Mouse (Mus musculus) spleen, postnatal 4 days (tissue): Measurements from ENCODE around the gene Prickle3.
"Not testable (repeated sequence)": the region's sequence is repeated elsewhere in the genome, so short reads cannot be mapped to it uniquely, and the experiment has no call there.

ENCODE experiments used
- DNase-seq, 2 experiments: peaks; one replicate each; pipeline ENCODE4 v3.0.0; 2022; ENCODE audit warnings: low spot score in 2 of 2

Gene Prickle3

DNA sequence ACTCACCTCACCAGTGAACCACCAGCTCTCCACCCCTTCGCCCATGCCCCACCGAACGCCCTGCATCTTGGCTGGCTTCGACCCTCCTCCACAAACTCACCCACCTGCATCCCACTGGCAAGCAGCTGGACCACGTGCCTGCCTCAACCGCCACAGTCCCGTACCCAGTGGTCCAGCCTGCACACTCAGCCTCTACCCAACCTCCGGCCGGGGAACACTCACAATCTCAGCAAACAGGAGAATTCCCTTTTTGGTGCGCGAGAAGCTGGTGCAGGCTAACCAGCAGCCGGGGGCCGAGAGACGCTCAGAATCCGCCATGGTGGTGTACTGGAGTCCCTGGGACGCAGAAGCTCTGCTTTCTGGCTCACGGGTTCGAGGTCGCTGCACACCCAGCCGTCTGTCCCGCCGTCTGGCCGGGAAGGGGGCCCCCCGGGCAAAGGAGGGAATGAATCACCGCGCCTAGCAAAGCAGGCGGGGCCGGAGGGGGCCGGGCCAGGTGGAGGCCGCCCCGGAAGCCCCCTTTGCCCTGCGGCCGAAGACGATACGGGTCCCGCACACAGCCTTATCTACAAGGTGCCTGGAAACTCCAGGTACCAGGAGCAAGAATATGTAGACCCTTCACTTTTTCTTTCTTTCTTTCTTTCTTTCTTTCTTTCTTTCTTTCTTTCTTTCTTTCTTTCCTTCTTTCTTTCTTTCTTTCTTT, 14.0 kb downstream of the Prickle3 start, which contains the start of gene Plp2:
Plp2 (minus strand) TSS at position 470 of the 703 bp plus-strand sequence.
- peak; percentile 38 to 72 for DNase-seq

DNA sequence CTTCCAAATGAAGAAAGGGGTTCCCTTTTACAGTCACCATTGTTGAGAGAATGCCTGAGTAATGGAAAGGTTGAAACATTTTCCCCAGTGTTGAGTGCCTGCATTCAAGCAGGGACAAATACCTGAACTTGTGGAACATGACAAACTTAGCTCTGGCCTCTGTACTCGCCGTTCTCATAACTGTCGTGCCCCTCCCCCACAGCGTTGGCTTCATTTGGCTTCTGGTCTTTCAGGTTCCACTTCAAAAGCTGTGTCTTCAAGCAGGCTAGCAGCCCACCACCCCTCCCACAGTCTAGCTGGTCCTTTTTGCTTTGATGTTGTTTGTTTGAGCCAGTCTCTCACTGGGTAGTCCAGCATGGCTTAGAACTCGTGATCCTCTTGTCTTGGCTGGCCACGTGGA, 15.7 kb downstream of the Prickle3 start:
- DNase-seq = no peak

DNA sequence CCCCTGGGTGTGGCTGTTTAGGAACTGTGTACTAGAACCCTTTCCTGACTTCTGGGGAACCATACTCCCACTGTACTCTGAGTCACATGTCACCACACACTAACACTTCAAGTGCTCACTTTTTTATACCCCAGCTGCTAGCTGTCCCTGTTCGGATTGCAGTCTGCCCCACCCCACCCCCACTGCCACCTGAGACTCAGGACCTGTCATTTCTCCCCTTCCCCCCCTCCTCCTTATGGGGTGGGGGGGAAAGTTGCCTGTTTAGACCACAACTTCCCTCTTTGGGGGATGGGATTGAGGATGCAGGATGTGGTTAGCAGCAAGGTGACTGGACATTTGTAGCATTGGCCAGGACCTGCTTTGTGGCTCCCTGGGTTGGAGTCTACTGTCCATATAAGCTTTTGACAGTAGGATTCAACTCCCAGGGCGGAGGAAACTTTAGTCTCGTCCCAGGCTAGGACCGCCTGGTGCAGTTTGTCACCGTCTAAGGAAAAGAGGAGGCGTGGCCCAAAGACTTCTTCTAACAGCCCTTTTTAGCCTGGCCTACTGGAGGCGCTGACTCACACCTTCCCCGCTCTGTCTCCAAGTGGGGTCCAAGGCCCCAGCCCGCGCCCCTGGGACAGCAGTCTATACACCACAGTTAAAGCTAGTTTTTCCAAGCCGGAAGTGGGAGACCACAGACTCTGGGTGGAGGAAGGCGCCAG, 16.7 kb downstream of the Prickle3 start:
- DNase-seq = peak; percentile 47 to 68

DNA sequence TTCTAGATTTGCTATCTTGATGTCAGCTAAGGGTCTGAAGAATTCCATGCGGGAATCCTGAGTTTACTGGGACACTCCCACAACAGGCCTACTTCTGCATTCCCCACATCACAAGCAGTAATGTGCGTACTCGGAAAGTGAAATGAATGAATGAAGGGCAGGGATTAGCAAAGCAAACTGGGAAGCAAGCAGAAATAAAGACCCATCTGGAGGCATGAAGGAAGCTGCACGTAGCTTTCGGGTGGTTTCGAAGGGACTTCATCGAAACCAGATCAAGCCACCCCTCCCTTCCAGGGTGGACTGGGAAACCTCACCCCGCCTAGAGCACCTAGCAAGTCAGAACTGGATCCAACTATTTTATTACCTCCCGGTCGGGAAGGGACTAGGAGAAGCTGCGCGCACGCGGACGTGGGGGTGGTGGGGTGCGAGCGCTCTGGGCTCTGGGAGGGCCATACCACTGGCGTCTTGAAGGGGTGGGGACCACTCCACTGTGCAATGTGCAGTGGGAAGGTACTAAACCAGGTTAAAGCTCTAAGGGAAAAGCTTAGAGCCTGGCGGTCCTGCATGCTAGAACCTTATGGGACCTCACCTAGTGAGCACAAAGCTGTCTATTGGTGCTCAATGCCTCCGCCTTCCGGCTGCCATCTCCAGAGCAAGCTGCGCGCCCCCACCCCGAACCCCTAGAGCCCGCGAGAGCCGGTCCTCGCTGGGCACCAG, 17.4 kb downstream of the Prickle3 start:
- DNase-seq = no peak

DNA sequence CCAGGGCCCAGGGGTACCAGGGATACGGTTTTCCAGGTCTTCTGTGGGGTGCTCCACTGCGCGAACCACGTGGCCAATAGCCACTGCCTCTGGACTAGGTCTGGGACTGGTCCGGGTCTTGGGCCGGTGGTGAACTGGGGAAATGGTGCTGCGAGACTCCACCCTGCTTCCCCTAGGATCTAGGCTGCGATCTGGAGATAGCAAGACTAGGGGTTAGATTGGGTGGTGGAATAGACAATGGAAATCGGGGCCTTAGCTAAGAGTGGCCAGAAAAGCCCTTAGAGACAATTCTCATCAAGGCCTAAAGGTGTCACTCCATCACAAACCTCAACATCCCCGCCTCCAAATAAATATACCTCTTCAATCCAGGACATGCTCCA, 17.9 kb downstream of the Prickle3 start:
- DNase-seq = no peak

DNA sequence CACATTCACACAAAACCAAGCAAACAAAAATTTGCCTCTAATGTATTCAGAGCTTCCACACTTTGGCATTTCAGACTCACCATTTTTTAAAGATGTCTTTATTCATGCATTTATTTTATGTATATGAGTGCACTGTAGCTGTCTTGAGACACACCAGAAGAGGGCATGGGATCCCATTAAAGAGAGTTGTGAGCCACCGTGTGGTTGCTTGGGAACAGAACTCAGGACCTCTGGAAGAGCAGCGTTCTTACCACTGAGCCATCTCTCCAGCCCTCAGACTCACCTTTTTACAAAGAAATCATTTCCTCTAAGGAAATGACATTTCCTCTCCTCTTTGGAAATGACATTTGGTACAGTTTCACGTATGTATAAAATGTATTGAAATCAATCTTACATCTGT, 21.9 kb downstream of the Prickle3 start:
- DNase-seq = no peak

DNA sequence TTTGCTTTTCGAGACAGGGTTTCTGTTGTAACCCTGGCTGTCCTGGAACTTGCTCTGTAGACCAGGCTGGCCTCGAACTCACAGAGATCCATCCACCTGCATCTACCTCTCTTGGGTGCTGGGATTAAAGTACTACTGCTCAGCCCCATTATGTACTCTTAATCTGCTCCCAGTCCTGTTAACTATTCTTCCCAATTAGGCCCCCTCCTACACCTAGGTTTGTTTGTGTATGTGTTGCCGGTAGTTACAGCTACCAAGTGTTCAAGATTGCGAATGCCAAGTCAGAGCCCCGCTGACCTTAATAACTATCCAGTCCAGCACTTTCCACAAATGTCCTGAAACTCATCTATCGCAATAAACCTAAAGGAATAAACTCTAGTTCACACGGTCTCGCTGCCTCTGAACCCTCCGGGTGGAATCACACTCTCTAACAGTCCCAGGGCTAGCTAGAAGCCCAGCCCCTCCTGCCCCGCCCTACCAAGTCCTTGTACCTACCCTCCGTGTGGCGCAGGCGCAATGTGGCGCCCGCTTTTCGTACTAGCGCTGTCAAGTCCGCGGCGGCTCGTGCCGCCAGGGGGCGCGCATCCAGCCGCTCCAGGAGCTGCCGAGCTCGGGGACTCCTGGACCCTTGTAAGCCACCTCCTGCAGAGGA, 22.5 kb downstream of the Prickle3 start:
- DNase-seq = peak; percentile 85 to 94

DNA sequence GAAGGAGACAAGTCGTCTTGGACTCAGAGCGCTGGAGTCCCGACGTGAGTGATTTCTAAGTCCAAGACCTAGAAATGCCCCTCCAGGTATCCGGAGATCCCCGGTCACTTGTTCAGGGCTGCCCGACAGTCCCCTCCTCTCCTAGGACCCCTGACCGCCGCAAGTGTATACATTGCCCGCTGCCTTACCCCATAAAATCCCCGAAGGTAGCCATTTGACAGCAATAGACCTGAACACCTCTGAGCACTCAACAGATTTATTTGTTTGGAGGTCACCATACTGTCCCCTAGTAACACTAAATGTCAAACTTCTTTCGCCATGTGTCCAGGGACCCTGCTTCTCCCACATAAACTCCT, 23.0 kb downstream of the Prickle3 start:
- no peak for DNase-seq

DNA sequence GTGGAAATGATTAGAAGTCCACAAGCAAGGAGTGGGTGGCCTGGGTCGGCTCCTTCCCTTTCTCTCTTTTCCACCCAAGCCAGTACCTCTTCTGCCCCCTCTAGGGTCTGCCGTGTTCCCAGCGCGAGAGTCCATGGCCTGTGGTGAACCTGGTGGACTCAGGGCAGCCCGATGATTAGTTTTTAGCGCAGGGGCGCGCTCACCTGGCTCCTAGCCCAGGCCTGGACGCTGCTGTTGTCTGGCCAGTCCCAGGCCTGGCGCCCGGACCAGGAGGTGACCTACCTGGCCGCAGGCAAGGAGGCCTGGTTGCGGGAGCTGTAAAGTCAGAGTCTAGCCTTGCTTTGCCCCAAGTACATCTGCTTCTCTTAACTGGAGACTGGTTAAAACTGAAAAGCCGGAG, 23.8 kb downstream of the Prickle3 start, which contains the start of gene Magix:
Magix (minus strand) TSS at position 388 of the 400 bp plus-strand sequence.
- DNase-seq = no peak

DNA sequence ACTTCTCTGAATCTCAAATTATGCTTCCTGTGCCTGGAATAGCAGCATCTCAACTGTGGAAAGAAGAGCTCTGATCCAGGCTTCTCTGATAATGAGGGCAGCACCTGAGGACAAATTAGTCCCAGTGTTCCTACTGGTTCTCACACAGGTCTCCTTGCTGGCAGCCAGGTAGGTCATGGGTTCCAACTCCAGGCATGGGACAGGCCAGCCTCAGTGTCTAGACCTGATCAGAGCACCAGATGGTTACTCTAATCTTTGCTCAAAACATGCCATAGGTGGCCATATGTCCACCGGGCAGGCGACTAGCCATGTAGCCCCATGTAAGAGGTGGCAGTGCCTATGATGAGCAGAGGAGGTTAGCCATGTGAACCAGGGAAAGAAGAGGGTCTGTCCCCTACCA, 31.3 kb downstream of the Prickle3 start:
- DNase-seq = no peak

DNA sequence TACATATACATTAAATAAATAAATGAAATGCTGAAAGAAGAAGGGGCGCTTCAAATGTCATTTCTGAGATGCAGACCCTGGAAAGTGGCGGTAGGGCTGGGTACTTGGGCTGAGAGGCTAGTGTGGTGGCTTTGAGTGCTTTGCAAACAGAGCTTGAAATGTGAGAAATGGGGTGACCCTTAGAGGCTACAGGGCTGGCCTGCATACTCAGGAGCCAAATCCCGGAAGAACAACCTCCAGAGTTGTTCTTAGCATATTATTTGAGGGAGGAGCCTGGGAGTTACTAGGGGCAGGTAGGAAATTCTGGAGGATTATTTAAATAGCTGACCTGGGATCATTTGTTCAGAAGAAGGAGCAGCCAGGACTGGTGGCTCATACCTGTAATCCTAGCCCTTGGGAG, 33.4 kb downstream of the Prickle3 start:
- no peak for DNase-seq

DNA sequence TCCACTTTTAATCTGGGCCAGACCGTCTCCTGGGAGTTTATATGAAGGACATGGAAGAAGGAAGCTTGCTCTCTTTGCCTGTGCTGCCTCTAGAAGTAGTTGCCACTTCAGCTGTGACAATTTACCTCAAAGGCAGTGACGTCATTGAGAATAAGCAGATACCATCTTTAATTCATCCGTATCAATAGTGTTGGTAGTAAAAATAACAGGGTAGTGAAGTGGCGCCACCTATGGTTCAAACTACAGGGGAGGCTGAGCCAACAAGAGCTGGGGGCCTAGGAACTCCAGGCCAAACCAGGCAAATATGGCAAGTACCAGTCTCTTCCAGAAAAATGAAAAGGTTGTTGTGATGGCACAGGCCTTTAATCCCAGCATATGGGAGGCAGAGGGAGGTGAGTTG, 35.8 kb downstream of the Prickle3 start:
- DNase-seq = peak in 1 of 2 experiments; percentile 18

DNA sequence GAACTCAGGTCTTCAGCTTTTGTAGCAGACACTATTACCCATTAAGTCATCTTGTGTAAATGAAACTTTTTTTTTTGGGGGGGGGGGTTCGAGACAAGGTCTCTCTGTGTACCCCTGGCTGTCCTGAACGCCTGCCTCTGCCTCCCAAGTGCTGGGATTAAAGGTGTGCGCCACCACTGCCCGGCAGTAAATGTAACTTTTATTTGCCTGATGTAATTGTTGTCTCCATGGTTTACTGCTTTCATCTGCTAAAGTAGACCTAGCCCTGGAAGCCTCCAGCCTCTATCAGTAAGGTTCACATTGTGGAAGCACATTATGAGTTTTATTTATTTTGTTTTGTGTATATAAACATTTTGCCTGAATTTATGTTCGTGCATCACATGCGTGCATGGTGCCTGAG, 39.5 kb downstream of the Prickle3 start:
- DNase-seq = no peak

DNA sequence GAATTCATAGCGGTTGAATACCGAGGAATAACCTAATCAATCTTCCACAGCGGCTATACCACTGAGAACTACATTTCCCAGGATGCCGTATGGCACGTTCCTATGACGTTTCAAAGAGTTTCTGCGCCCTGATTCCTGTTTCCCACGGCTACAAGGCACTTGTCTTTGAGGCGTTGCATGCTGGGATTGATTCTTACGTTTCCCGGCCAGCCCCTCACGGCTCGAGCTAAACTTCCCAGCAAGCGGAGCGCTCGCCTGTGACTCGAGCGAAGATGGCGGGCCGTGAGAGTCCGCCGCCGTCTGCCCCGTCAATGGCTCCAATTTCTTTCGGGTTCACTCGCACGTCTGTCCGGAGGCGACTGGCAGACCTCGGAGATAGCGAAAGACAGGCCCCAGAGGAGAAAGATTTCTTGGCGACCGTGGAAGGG, 39.9 kb downstream of the Prickle3 start, which contains the start of gene Gpkow:
Gpkow (plus strand) TSS at position 178 of the 428 bp plus-strand sequence.
- DNase-seq = peak; percentile 78 to 82

DNA sequence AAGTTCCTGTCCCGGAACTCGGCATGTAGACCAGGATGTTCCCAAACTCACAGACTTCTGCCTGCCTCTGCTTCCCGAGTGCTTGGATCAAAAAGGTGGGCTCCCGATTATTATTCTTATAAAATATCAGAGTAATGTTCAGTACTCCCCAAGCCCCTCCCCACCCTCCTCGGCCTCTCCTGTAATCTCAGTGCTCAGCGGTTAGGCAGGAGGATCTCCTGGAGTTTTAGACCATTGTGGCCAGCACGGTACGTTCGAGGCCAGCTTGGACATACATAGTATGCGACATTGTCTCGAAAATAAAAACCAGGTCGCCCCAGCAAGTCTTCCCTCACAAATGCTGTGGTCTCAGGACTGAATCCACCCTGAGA, 56.7 kb downstream of the Prickle3 start:
- not testable (repeated sequence) for DNase-seq

DNA sequence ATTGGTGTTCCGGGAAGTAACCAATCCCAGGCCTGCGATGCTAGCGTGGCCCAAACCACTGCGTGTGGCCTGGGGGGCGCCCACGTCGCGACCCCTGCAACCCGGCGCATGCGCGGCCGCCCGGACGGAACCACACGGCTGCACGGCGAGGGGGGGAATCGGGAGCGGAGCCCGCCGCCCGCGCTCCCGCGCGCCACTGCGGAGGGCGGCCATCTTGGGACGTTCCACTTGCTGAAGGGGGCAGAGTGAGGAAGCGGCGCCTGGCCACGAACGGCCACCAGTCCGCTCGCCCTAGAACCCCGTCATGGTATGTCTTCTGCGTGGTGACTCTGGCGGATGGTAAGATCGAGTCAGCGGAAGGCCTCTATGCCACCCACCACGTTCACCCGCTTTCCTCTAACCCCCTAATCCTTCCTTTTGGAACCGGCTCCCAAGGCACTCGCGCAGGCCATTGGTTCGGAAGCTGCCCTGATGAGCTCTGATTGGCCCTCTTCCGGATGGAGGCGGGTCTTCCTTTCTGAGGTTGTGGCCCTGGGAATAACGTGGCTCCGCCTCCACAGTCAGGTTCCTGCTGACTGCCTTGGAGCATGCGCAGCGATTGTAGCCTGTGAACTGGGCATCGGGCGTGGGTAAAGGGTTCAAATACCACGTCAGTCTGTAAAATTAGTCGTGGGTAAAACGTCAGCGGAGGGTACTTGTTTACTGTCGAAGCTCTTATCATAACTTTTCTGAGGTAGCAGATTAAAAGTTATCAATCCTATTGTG, 57.3 kb downstream of the Prickle3 start, which contains the start of gene Wdr45:
Wdr45 (plus strand) TSS at position 199 of the 765 bp plus-strand sequence.
- DNase-seq = peak; percentile 90 to 91

DNA sequence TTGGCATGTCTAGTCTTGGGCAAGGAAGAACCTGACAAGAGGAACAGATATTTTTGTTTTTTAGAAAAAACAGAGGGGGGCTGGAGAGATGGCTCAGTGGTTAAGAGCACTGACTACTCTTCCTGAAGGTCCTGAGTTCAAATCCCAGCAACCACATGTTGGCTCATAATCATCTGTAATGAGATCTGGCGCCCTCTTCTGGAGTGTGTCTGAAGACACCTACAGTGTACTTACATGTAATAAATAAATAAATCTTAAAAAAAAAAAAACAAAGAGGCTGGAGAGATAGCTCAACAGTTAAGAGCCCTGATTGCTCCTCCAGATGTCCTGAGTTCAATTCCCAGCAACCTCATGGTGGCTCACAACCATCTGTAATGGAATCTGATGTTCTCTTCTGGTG, 59.0 kb downstream of the Prickle3 start:
- not testable (repeated sequence) for DNase-seq
